Mouse (Mus musculus) heart, adult 2 months (tissue): ENCODE measurements around the gene Pank1.

Source experiments
- CTCF ChIP-seq: fragments of 200-600 bp; IDR thresholded peaks from 2 replicates; pipeline ENCODE4 v1.8.1; 2022; ENCODE audit warnings: antibody characterized with exemption, mild to moderate bottlenecking, moderate library complexity
- POLR2A ChIP-seq: fragments of 200-500 bp; IDR thresholded peaks from 2 replicates; pipeline ENCODE4 v1.6.1; 2011; ENCODE audit warnings: mild to moderate bottlenecking, low read depth, low read length, control low read depth; ENCODE audit not compliant: insufficient read depth

- TF ChIP-seq CTCF (no peak), POLR2A (no peak)
Measured at GRCm38 (mm10) chr19:34844047-34844446, 35.2 kb downstream of the Pank1 start.
